Mouse (Mus musculus): ENCODE data around the gene Hist2h2aa2.

The Hist2h2aa2 gene

DNA sequence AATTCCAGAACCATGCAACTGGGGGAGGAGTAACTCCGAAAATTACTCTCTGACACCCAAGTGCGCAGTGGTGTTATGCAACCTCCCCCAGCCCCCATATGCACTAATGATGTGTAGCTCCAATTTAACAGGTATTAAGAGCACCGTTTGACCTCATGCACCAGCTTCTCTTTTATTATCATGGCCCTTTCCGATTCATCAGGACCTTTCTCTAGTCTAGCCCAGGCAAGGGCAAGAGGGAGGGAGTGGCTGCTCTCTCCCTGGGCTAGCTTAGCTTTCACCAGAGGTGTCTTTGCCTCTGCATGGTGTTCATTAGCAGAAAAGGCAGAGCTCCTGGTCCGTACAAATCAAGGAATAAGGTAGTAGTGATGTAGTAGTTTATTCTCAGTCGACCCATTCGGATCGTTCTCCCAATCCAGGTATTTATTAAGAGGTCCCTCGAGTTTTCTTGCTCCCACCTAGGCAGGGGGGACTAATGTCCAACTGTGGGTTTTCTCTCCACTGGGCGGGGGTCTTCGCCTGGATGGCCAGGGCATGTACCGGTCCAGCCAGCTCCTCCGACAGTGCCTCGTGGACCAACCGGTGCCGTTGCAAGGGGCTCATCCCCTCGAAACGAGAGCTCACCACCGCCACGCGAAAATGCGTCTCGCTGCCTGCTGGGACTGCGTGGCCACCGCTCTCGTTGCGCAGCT, 43.5 kb downstream of the Hist2h2aa2 start:
- DNase-seq = no peak

- DNase-seq = no peak
Measured at GRCm38 (mm10) chr3:96195616-96196313, 44.3 kb downstream of the Hist2h2aa2 start.

DNA sequence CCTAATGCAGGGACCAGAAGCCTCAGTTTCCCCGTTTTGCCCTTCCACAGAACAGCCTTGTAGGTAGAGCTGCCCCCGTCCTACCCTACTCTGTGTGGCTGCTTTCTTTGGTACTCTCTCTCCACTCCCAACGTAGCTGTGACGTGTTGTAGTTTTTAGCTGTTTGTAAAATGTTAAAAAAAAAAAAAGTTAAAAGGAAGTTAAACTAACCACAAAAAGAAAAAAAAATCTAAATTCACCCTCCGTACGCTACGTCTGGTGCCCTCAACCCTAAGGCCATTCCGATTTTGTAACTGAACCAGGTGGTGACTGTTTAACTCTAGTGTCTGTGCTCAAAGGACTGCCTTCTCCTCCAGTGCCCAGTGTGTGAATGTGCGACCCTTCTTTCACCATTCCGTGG, 45.1 kb downstream of the Hist2h2aa2 start:
- no peak for DNase-seq

GRCm38 (mm10) chr3:96192977-96193376, 47.1 kb downstream of the Hist2h2aa2 start:
- DNase-seq = no peak

All from layer of hippocampus, adult 9-11 months (tissue).